Mouse (Mus musculus) kidney, adult 11 months (tissue): ENCODE data around the gene Slc25a48.
A peak's percentile ranks its signal among the peaks of the same experiment; 100 is the strongest.

Experiments used
- DNase-seq: peaks from one replicate; pipeline ENCODE4 v3.0.0; 2022

Gene Slc25a48

GRCm38 (mm10) chr13:56438211-56439075 is at the start of gene Slc25a48:
Slc25a48 (plus strand) TSS chr13:56438355.
- DNase-seq, result peak; percentile 93

- DNase-seq, result no peak
Measured at GRCm38 (mm10) chr13:56397572-56397971, 40.6 kb upstream of the Slc25a48 start.

GRCm38 (mm10) chr13:56401186-56401585 is 37.0 kb upstream of the Slc25a48 start:
- no peak for DNase-seq

- no peak for DNase-seq
Measured at GRCm38 (mm10) chr13:56403381-56404086, 34.6 kb upstream of the Slc25a48 start.

GRCm38 (mm10) chr13:56404511-56405140 is 33.5 kb upstream of the Slc25a48 start:
- DNase-seq, result no peak

- DNase-seq, result no peak
Measured at GRCm38 (mm10) chr13:56412286-56412873, 25.8 kb upstream of the Slc25a48 start.

GRCm38 (mm10) chr13:56418685-56419483 is 19.3 kb upstream of the Slc25a48 start:
- no peak for DNase-seq

- no peak for DNase-seq
Measured at GRCm38 (mm10) chr13:56419538-56419937, 18.6 kb upstream of the Slc25a48 start.

- peak; percentile 46 for DNase-seq
Measured at GRCm38 (mm10) chr13:56422072-56422723, 16.0 kb upstream of the Slc25a48 start.

- no peak for DNase-seq
Measured at GRCm38 (mm10) chr13:56425931-56426330, 12.2 kb upstream of the Slc25a48 start.

- DNase-seq, result no peak
Measured at GRCm38 (mm10) chr13:56426365-56426764, 11.8 kb upstream of the Slc25a48 start, which contains the start of gene Gm3045. Gm3045 (plus strand) TSS chr13:56426594.

GRCm38 (mm10) chr13:56428724-56429500 is 9.2 kb upstream of the Slc25a48 start:
- DNase-seq, result peak; percentile 57

GRCm38 (mm10) chr13:56432496-56432895 is 5.7 kb upstream of the Slc25a48 start:
- DNase-seq, result no peak

GRCm38 (mm10) chr13:56433466-56433865 is 4.7 kb upstream of the Slc25a48 start:
- no peak for DNase-seq

- DNase-seq, result peak; percentile 92
Measured at GRCm38 (mm10) chr13:56434311-56434751, 3.8 kb upstream of the Slc25a48 start.

GRCm38 (mm10) chr13:56435615-56436287 is 2.4 kb upstream of the Slc25a48 start:
- no peak for DNase-seq

- DNase-seq, result no peak
Measured at GRCm38 (mm10) chr13:56443411-56443810, 5.3 kb downstream of the Slc25a48 start.

- no peak for DNase-seq
Measured at GRCm38 (mm10) chr13:56444112-56444511, 6.0 kb downstream of the Slc25a48 start.

GRCm38 (mm10) chr13:56444996-56445395 is 6.8 kb downstream of the Slc25a48 start:
- no peak for DNase-seq
